Mouse (Mus musculus) intestine, postnatal 0 days (tissue): ENCODE measurements at regions not wholly inside any gene's neighbourhood (a gene's known extent, or its start where the extent isn't known, plus 50 kb on each side); places are given as distances from the start of the nearest gene placed in this dataset.

Experiments
- ATAC-seq: fragments of 200-750 bp; cut with Nextera tagmentation; 2 replicates; pipeline ENCODE4 v1.8.0; 2017; ENCODE audit warnings: mild to moderate bottlenecking, moderate TSS enrichment, moderate library complexity
- H3K27ac ChIP-seq: fragments of 300-500 bp; sonication (generic); 2 replicates; pipeline ENCODE4 v1.5.1; 2014; ENCODE audit warnings: mild to moderate bottlenecking, low read depth, low read length, moderate library complexity
- H3K27me3 ChIP-seq: fragments of 300-500 bp; sonication (generic); replicated peaks from 2 replicates; pipeline ENCODE4 v1.6.1; 2014; ENCODE audit warnings: low read length, mixed read lengths; ENCODE audit not compliant: control insufficient read depth, insufficient read depth
- H3K36me3 ChIP-seq: fragments of 300-500 bp; sonication (generic); 2 replicates; pipeline ENCODE4 v1.6.1; 2014; ENCODE audit warnings: mild to moderate bottlenecking, moderate library complexity; ENCODE audit not compliant: control insufficient read depth, insufficient read depth
- H3K4me1 ChIP-seq: fragments of 300-500 bp; sonication (generic); replicated peaks from 2 replicates; pipeline ENCODE4 v1.6.1; 2014; ENCODE audit warnings: antibody characterized with exemption, low read length, mixed read lengths; ENCODE audit not compliant: control insufficient read depth, insufficient read depth
- H3K4me2 ChIP-seq: fragments of 300-500 bp; sonication (generic); replicated peaks from 2 replicates; pipeline ENCODE4 v1.6.1; 2014; ENCODE audit warnings: low read depth, mild to moderate bottlenecking, moderate library complexity
- H3K4me3 ChIP-seq: fragments of 300-500 bp; sonication (generic); 2 replicates; pipeline ENCODE4 v1.5.1; 2014; ENCODE audit warnings: low read depth, low read length
- H3K9ac ChIP-seq: fragments of 300-500 bp; sonication (generic); 2 replicates; pipeline ENCODE4 v1.6.1; 2014; ENCODE audit warnings: mild to moderate bottlenecking, low read depth, low read length
- H3K9me3 ChIP-seq: fragments of 300-500 bp; sonication (generic); 2 replicates; pipeline ENCODE4 v1.6.1; 2016; ENCODE audit warnings: mixed run types; ENCODE audit not compliant: control insufficient read depth
- CTCF ChIP-seq: sonication (generic); IDR thresholded peaks from 2 replicates; pipeline ENCODE4 v1.5.1; 2016; ENCODE audit warnings: low read depth, mild to moderate bottlenecking, control low read depth, antibody characterized with exemption, moderate library complexity
- WGBS: fragments of 180-500 bp; shearing (Covaris S2); extraction: QIAGEN DNeasy Blood & Tissue Kit; methylation state at CpG from one replicate; pipeline ENCODE4 v1.1.7; 2014; 5-methylcytosine and 5-hydroxymethylcytosine counted together

GRCm38 (mm10) chr7:67462591-67462990 is 89.9 kb upstream of the Mef2a start:
- H3K27me3 ChIP-seq: no peaks in the 10 kb centered on the region
- no peak overlapping the region for H3K4me3 ChIP-seq
- no peak for TF ChIP-seq CTCF
- 59% methylated on average over 9 of the region's 9 CpGs for WGBS
- H3K4me2 ChIP-seq: no peak overlapping the region
- H3K4me1 ChIP-seq: no peaks in the 10 kb centered on the region; the same call in 1 of the 2 replicates
- no peaks in the 10 kb centered on the region for H3K9me3 ChIP-seq
- ATAC-seq: no peak
- H3K9ac ChIP-seq: no peak overlapping the region
- no peak overlapping the region for H3K27ac ChIP-seq
- no peaks in the 10 kb centered on the region for H3K36me3 ChIP-seq

GRCm38 (mm10) chr7:67461333-67462255 is 88.9 kb upstream of the Mef2a start:
- no peak for TF ChIP-seq CTCF
- WGBS: 73% methylated on average over 11 of the region's 11 CpGs
- ATAC-seq: no peak
- Histone ChIP-seq H3K9me3 (no peaks in the 10 kb centered on the region), H3K27ac (no peak overlapping the region), H3K36me3 (no peaks in the 10 kb centered on the region), H3K4me2 (no peak overlapping the region), H3K9ac (no peak overlapping the region), H3K4me3 (no peak overlapping the region), H3K27me3 (no peaks in the 10 kb centered on the region), H3K4me1 (no peaks in the 10 kb centered on the region; the same call in 1 of the 2 replicates)

GRCm38 (mm10) chr7:67459810-67460209 is 87.2 kb upstream of the Mef2a start:
- H3K9me3 ChIP-seq: no peaks in the 10 kb centered on the region
- no peaks in the 10 kb centered on the region for H3K27me3 ChIP-seq
- H3K9ac ChIP-seq: no peak overlapping the region
- no peak for ATAC-seq
- H3K36me3 ChIP-seq: no peaks in the 10 kb centered on the region
- H3K27ac ChIP-seq: no peak overlapping the region
- H3K4me3 ChIP-seq: no peak overlapping the region
- no peaks in the 10 kb centered on the region; the same call in 1 of the 2 replicates for H3K4me1 ChIP-seq
- TF ChIP-seq CTCF: no peak
- WGBS: 55% methylated on average over 10 of the region's 10 CpGs
- no peak overlapping the region for H3K4me2 ChIP-seq

GRCm38 (mm10) chr7:67459209-67459608 is 86.6 kb upstream of the Mef2a start:
- H3K27me3 ChIP-seq: no peaks in the 10 kb centered on the region
- ATAC-seq: no peak
- 94% methylated on average over 9 of the region's 9 CpGs for WGBS
- no peaks in the 10 kb centered on the region; the same call in 1 of the 2 replicates for H3K4me1 ChIP-seq
- no peak overlapping the region for H3K27ac ChIP-seq
- no peak overlapping the region for H3K4me3 ChIP-seq
- H3K4me2 ChIP-seq: no peak overlapping the region
- no peak for TF ChIP-seq CTCF
- no peaks in the 10 kb centered on the region for H3K9me3 ChIP-seq
- no peak overlapping the region for H3K9ac ChIP-seq
- no peaks in the 10 kb centered on the region for H3K36me3 ChIP-seq

- Histone ChIP-seq H3K4me1 (no peaks in the 10 kb centered on the region; the same call in 1 of the 2 replicates), H3K36me3 (no peaks in the 10 kb centered on the region), H3K9me3 (no peaks in the 10 kb centered on the region), H3K4me3 (no peak overlapping the region), H3K4me2 (no peak overlapping the region), H3K9ac (no peak overlapping the region), H3K27me3 (no peaks in the 10 kb centered on the region), H3K27ac (no peak overlapping the region)
- no peak for TF ChIP-seq CTCF
- WGBS: 64% methylated on average over 4 of the region's 4 CpGs
- no peak for ATAC-seq
These were observed 86.0 kb upstream of the Mef2a start for GRCm38 (mm10) chr7:67458640-67459039.

- Histone ChIP-seq H3K4me2 (no peak overlapping the region), H3K9me3 (no peaks in the 10 kb centered on the region), H3K36me3 (no peaks in the 10 kb centered on the region), H3K27me3 (no peaks in the 10 kb centered on the region), H3K4me1 (no peaks in the 10 kb centered on the region; the same call in 1 of the 2 replicates), H3K27ac (no peak overlapping the region), H3K9ac (no peak overlapping the region), H3K4me3 (no peak overlapping the region)
- ATAC-seq: no peak
- no peak for TF ChIP-seq CTCF
- WGBS: 90% methylated on average over 1 of the region's 1 CpGs
These were observed 85.2 kb upstream of the Mef2a start for GRCm38 (mm10) chr7:67457898-67458297.
